Comparison of ENCODE assay signal across 30 mouse cellular contexts in the genomic region with DNA sequence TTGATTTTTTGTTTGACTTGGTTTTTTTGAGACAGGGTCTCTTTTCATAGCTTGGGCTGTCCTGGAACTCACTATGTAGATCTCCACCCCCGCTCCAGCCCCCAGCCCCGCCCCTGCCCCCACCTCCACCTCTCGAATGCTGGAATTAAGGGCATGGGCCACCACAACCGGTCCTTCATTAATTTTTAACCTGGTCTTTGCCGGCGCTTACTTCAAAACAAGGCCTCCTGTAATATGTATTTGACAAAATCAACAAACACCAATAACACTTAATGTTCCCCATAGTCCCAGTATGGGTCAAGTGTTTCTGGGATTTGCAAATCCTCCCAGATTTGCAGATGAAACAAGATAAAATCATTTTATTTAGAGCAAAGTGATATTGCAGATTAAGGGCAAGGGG. TPM values are rescaled to one million over a fixed set of nuclear protein-coding genes. Genes with fewer than 3 reads are reported as not detected.
DNase-seq lines count a peak whose midpoint lies in the region; ATAC-seq and TF ChIP-seq lines count a peak whose summit lies in the region.
"Had no signal": no experiment of that assay in that cellular context is flagged by ENCODE, and none has a peak within 500 bp of the region (broad histone marks: within the 10 kb centered on the region; RNA-seq: fewer than 3 reads in every experiment).

No protein-coding gene starts in this region.

- no peak for TF ChIP-seq CTCF in stomach, postnatal 0 days (IDR thresholded peaks at IDR 0.05; ENCODE audit: low read depth)

- no peak overlapping the region for H3K4me2 ChIP-seq in stomach, embryonic 14.5 days (replicated peaks; ENCODE audit: low read depth, low read length)
- no peak overlapping the region for H3K4me2 ChIP-seq in stomach, postnatal 0 days (replicated peaks; ENCODE audit: low read depth)
- H3K4me2 ChIP-seq: embryonic facial prominence, embryonic 15.5 days; heart, embryonic 12.5 days had no signal

- TF ChIP-seq EP300 in stomach, postnatal 0 days (optimal IDR thresholded peaks at IDR 0.05), result no peak

- peak overlapping the region; percentile 27; the same call in 1 of the 2 replicates for H3K27ac ChIP-seq in stomach, embryonic 14.5 days (ENCODE audit: low read length)
- H3K27ac ChIP-seq in stomach, postnatal 0 days (replicated peaks), result no peak overlapping the region
- H3K27ac ChIP-seq: embryonic facial prominence, embryonic 15.5 days; forebrain, embryonic 10.5 days; gastrocnemius, adult 2 months had no signal

- no peaks in the 10 kb centered on the region for H3K9me3 ChIP-seq in stomach, embryonic 14.5 days (ENCODE audit: control insufficient read depth, low read depth, low read length)
- no peaks in the 10 kb centered on the region for H3K9me3 ChIP-seq in stomach, postnatal 0 days (ENCODE audit: control insufficient read depth, low read length)
- H3K9me3 ChIP-seq: embryonic facial prominence, embryonic 15.5 days had no signal

- peak; percentile 37 to 63 for DNase-seq in kidney, adult 8-10 months
- no peak for DNase-seq in kidney, adult 18-20 months
- DNase-seq in stomach, postnatal 0 days (ENCODE audit: low spot score), result no peak
- DNase-seq in kidney, postnatal 14 days, result peak; percentile 48
- no peak for DNase-seq in right cerebral cortex, postnatal 25 days
- no peak for DNase-seq in layer of hippocampus, postnatal 10 days (ENCODE audit: low spot score in 2 of 2)
- DNase-seq: adrenal gland, postnatal 10 days; cerebellum, adult 11 months; cerebellum, adult 8-10 months; cerebellum, postnatal 14 days; embryo, embryonic 11 days; gastrocnemius, adult 2 months; gastrocnemius, postnatal 25 days; heart, postnatal 36 days had no signal

- H3K9ac ChIP-seq in stomach, embryonic 14.5 days (replicated peaks; ENCODE audit: low read depth, low read length), result no peak overlapping the region
- H3K9ac ChIP-seq in stomach, postnatal 0 days (ENCODE audit: low read length), result no peak overlapping the region
- H3K9ac ChIP-seq: embryonic facial prominence, embryonic 15.5 days; heart, embryonic 12.5 days had no signal

- H3K4me3 ChIP-seq in stomach, embryonic 14.5 days (ENCODE audit: low read depth, low read length), result no peak overlapping the region
- no peak overlapping the region for H3K4me3 ChIP-seq in stomach, postnatal 0 days (ENCODE audit: low read depth, low read length)
- H3K4me3 ChIP-seq: embryonic facial prominence, embryonic 15.5 days; erythroblast, embryonic 14.5 days; forebrain, embryonic 10.5 days; gastrocnemius, adult 2 months; heart, embryonic 12.5 days had no signal

- WGBS in stomach, embryonic 14.5 days, result 39% methylated on average over 6 of the region's 6 CpGs
- 43% methylated on average over 6 of the region's 6 CpGs for WGBS in stomach, postnatal 0 days

- no peak for ATAC-seq in stomach, embryonic 14.5 days (ENCODE audit: insufficient number of reproducible peaks, insufficient read depth, low FRiP score, low read depth)
- ATAC-seq in stomach, postnatal 0 days (ENCODE audit: low FRiP score, low TSS enrichment), result no peak
- ATAC-seq: forebrain, embryonic 14.5 days had no signal

- no peaks in the 10 kb centered on the region for H3K36me3 ChIP-seq in stomach, embryonic 14.5 days (ENCODE audit: control insufficient read depth, insufficient read depth, low read length)
- H3K36me3 ChIP-seq in stomach, postnatal 0 days (ENCODE audit: control insufficient read depth, insufficient read depth, low read length), result no peaks in the 10 kb centered on the region
- H3K36me3 ChIP-seq: embryonic facial prominence, embryonic 15.5 days; forebrain, embryonic 10.5 days; heart, embryonic 12.5 days had no signal

- H3K4me1 ChIP-seq in stomach, embryonic 14.5 days (ENCODE audit: control insufficient read depth, insufficient read depth, low read length), result no peaks in the 10 kb centered on the region
- peaks cover 3% of the 10 kb centered on the region; the same call in 1 of the 2 replicates for H3K4me1 ChIP-seq in stomach, postnatal 0 days (replicated peaks; ENCODE audit: control insufficient read depth, insufficient read depth)

- no peaks in the 10 kb centered on the region for H3K27me3 ChIP-seq in stomach, embryonic 14.5 days (ENCODE audit: control insufficient read depth, insufficient read depth, low read length)
- no peaks in the 10 kb centered on the region for H3K27me3 ChIP-seq in stomach, postnatal 0 days (ENCODE audit: control insufficient read depth, insufficient read depth, low read length)
- H3K27me3 ChIP-seq: CH12.LX; embryonic facial prominence, embryonic 15.5 days; heart, embryonic 12.5 days had no signal

RNA-seq across cellular contexts. Expression of gene Fam25c, which starts 5.0 kb away (rescaled TPM):
- polyA plus RNA-seq in stomach, embryonic 14.5 days (2014; fragmentation: Nextera tagmentation; extraction: Ambion mirVana), result not detected in 2 replicates
- 793 and 847 TPM in 2 replicates for polyA plus RNA-seq in stomach, postnatal 0 days (2015; fragmentation: Nextera tagmentation; extraction: Ambion mirVana)
- total RNA-seq in layer of hippocampus, postnatal 10 days (2021), result not detected
- total RNA-seq: adrenal gland, postnatal 4 days; CH12.LX; common myeloid progenitor, adult 5-6 weeks; gastrocnemius, adult 2 months; granulocyte monocyte progenitor cell, adult 5-6 weeks; heart, adult 8-10 months; heart, postnatal 36 days; MEL had no signal
- polyA plus RNA-seq: brain, embryonic 14.5 days; embryonic facial prominence, embryonic 11.5 days; erythroblast, embryonic 14.5 days; forebrain, embryonic 10.5 days; forebrain, embryonic 14.5 days; heart, embryonic 12.5 days; heart, embryonic 16.5 days; hindbrain, embryonic 11.5 days had no signal

RNA-seq across cellular contexts. Expression of gene Sncg, which starts 14.3 kb away (rescaled TPM):
- 36.7 and 40.1 TPM in 2 replicates for polyA plus RNA-seq in stomach, embryonic 14.5 days (2014; fragmentation: Nextera tagmentation; extraction: Ambion mirVana)
- 29.0 and 29.7 TPM in 2 replicates for polyA plus RNA-seq in stomach, postnatal 0 days (2015; fragmentation: Nextera tagmentation; extraction: Ambion mirVana)
- 1 to 10 TPM; 1.6 to 1.8 TPM for total RNA-seq in layer of hippocampus, postnatal 10 days (2021)
- total RNA-seq: common myeloid progenitor, adult 5-6 weeks; granulocyte monocyte progenitor cell, adult 5-6 weeks; MEL had no signal
- polyA plus RNA-seq: erythroblast, embryonic 14.5 days had no signal

RNA-seq across cellular contexts. Expression of gene Mmrn2, which starts 15.0 kb away (rescaled TPM):
- polyA plus RNA-seq in stomach, embryonic 14.5 days (2014; fragmentation: Nextera tagmentation; extraction: Ambion mirVana), result 7.7 and 7.8 TPM in 2 replicates
- 4.1 TPM in 2 replicates for polyA plus RNA-seq in stomach, postnatal 0 days (2015; fragmentation: Nextera tagmentation; extraction: Ambion mirVana)
- 1 to 10 TPM; 4.0 to 4.5 TPM for total RNA-seq in layer of hippocampus, postnatal 10 days (2021)
- total RNA-seq: CH12.LX; common myeloid progenitor, adult 5-6 weeks; granulocyte monocyte progenitor cell, adult 5-6 weeks had no signal
- polyA plus RNA-seq: erythroblast, embryonic 14.5 days had no signal

RNA-seq across cellular contexts. Expression of gene Glud1, which starts 49.7 kb away (rescaled TPM):
- 76.5 and 82.5 TPM in 2 replicates for polyA plus RNA-seq in stomach, embryonic 14.5 days (2014; fragmentation: Nextera tagmentation; extraction: Ambion mirVana)
- polyA plus RNA-seq in stomach, postnatal 0 days (2015; fragmentation: Nextera tagmentation; extraction: Ambion mirVana), result 48.8 and 49.4 TPM in 2 replicates
- 100 to 1,000 TPM; 408 to 469 TPM for total RNA-seq in layer of hippocampus, postnatal 10 days (2021)

RNA-seq across cellular contexts. Expression of gene Shld2, which starts 50.0 kb away (rescaled TPM):
- polyA plus RNA-seq in stomach, embryonic 14.5 days (2014; fragmentation: Nextera tagmentation; extraction: Ambion mirVana), result 8.0 and 8.6 TPM in 2 replicates
- 4.1 TPM in 2 replicates for polyA plus RNA-seq in stomach, postnatal 0 days (2015; fragmentation: Nextera tagmentation; extraction: Ambion mirVana)
- 10 to 100 TPM in 1 of 2 experiments, 1 to 10 TPM in 1; 9.7 to 13.5 TPM for total RNA-seq in layer of hippocampus, postnatal 10 days (2021)

Comparison
In these comparisons a context has a peak if more than half of its experiments do, and no peak if none do; other contexts are left out.
1. DNase-seq: peak in kidney, adult 8-10 months (2 of 2) and kidney, postnatal 14 days (single experiment); none in kidney, adult 18-20 months (single experiment), stomach, postnatal 0 days (single experiment), right cerebral cortex, postnatal 25 days (single experiment) and layer of hippocampus, postnatal 10 days (0 of 2).
2. RNA of gene Fam25c, which starts 5.0 kb away (polyA plus RNA-seq): 793 to 847 TPM in stomach, postnatal 0 days; not detected in stomach, embryonic 14.5 days; every median in the first group is over 100 times any median in the second.